Mouse (Mus musculus): Measurements from ENCODE around the gene Slc16a2.

Slc16a2 gene

GRCm38 (mm10) chrX:103653021-103653420 is 168.8 kb downstream of the Slc16a2 start:
- no peak for DNase-seq (ENCODE audit: low spot score in 2 of 2)

GRCm38 (mm10) chrX:103652048-103652447 is 169.7 kb downstream of the Slc16a2 start:
- DNase-seq (ENCODE audit: low spot score in 2 of 2): no peak
